Mouse (Mus musculus): ENCODE data around the gene Lrrc66.

Lrrc66 gene

DNA sequence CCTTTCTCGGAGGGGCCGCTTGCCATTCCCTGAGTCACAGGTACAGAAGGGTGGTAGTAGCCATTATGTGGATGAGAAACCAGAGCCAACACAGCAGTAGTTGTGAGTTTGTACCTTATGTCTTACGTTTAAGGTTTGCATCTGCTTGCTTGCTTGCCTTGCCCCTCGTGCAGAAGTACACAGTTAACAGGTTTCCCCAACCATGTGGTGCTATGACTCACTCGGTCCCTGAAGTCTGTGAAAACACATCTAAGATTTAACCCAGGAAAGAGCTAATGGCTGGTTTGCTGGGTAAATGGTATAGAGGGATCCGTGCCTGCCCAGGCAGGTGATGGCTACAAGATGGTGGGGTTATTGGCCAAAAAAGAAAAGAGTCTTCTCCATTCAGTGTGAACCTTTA lies 73.6 kb downstream of the Lrrc66 start:
- ATAC-seq (ENCODE audit: low TSS enrichment), result peak; percentile 64

DNA sequence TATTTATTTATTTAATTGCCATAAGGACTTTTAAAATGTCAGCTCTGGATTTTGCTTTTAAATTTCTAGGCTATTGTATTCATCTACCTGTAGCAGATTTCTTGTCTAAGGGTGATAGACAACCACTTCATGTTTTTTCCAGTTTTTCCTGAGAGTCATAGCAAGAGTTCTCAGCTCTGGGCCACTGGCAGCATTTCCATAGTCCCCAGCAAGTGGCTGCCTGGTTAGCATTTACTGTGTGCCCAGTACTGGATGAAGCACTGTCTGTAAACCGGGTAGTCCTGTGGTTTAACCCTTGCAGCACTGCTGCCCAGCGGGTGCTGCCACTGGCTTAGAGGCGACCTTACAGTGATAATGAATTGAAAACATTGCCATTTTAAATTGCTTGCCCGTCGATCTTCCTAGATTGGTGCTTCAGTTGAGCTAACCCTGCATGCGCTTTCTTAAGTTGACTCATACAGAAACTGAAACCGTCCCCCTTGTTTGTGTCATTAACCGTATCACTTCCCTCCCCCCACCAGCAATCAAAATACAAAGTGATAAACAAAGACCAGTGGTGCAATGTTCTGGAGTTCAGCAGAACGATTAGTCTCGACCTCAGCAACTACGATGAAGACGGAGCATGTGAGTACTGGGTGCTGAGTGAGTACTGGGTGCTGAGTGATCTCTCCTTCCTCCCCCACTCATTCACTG lies 75.4 kb downstream of the Lrrc66 start:
- no peak for ATAC-seq (ENCODE audit: low TSS enrichment)
